Mouse (Mus musculus): ENCODE data around the gene Olfr726.

Olfr726 gene

GRCm38 (mm10) chr14:50090853-50091252 lies at the start of gene Olfr726:
Gene Olfr726 (minus strand): TSS chr14:50090953.
- no peak for DNase-seq (ENCODE audit: low spot score in 2 of 2)

GRCm38 (mm10) chr14:50122886-50123285 lies 32.1 kb upstream of the Olfr726 start, which contains the start of gene Olfr727:
Gene Olfr727 (plus strand): TSS chr14:50123186.
- no peak for DNase-seq (ENCODE audit: low spot score in 2 of 2)

GRCm38 (mm10) chr14:50062733-50063104 lies 28.0 kb downstream of the Olfr726 start:
- DNase-seq (ENCODE audit: low spot score in 2 of 2), result no peak

GRCm38 (mm10) chr14:50061955-50062732 lies 28.6 kb downstream of the Olfr726 start:
- peak; percentile 4 to 27 for DNase-seq (ENCODE audit: low spot score in 2 of 2)

GRCm38 (mm10) chr14:50061590-50061954 lies 29.2 kb downstream of the Olfr726 start:
- DNase-seq (ENCODE audit: low spot score in 2 of 2), result no peak

GRCm38 (mm10) chr14:50061179-50061578 lies 29.6 kb downstream of the Olfr726 start:
- DNase-seq (ENCODE audit: low spot score in 2 of 2), result no peak

GRCm38 (mm10) chr14:50040275-50040674 lies 50.5 kb downstream of the Olfr726 start, which contains the start of gene Olfr725:
Gene Olfr725 (minus strand): TSS chr14:50040375.
- no peak for DNase-seq (ENCODE audit: low spot score in 2 of 2)

All from thymus, postnatal 10 days (tissue).